Mouse (Mus musculus) stomach, embryonic 14.5 days (tissue): ENCODE results near the gene Xk. TPM values are rescaled to one million over a fixed set of nuclear protein-coding genes. Genes with fewer than 3 reads are reported as not detected.
"Not testable (repeated sequence)": the region's sequence is repeated elsewhere in the genome, so short reads cannot be mapped to it uniquely, and the experiment has no call there.

Source experiments
- ATAC-seq: fragments of 200-750 bp; cut with Nextera tagmentation; 2 replicates; pipeline ENCODE4 v1.8.0; 2017; ENCODE audit warnings: low read depth, moderate TSS enrichment; ENCODE audit not compliant: insufficient number of reproducible peaks, insufficient read depth, low FRiP score
- H3K27ac ChIP-seq: fragments of 300-500 bp; sonication (generic); 2 replicates; pipeline ENCODE4 v1.5.1; 2014; ENCODE audit warnings: mild to moderate bottlenecking, low read length, moderate library complexity, mixed read lengths
- H3K27me3 ChIP-seq: fragments of 300-500 bp; sonication (generic); 2 replicates; pipeline ENCODE4 v1.6.1; 2014; ENCODE audit warnings: low read length, control low read depth, mixed read lengths; ENCODE audit not compliant: control insufficient read depth, insufficient read depth
- H3K36me3 ChIP-seq: fragments of 300-500 bp; sonication (generic); 2 replicates; pipeline ENCODE4 v1.6.1; 2014; ENCODE audit warnings: mild to moderate bottlenecking, control low read depth, low read length, moderate library complexity, mixed read lengths; ENCODE audit not compliant: control insufficient read depth, insufficient read depth
- H3K4me1 ChIP-seq: fragments of 300-500 bp; sonication (generic); 2 replicates; pipeline ENCODE4 v1.6.1; 2014; ENCODE audit warnings: low read length, control low read depth, mixed read lengths; ENCODE audit not compliant: control insufficient read depth, insufficient read depth
- H3K4me2 ChIP-seq: fragments of 300-500 bp; sonication (generic); replicated peaks from 2 replicates; pipeline ENCODE4 v1.6.1; 2014; ENCODE audit warnings: low read depth, low read length, control low read depth
- H3K4me3 ChIP-seq: fragments of 300-500 bp; sonication (generic); 2 replicates; pipeline ENCODE4 v1.5.1; 2014; ENCODE audit warnings: low read depth, low read length, control low read depth
- H3K9ac ChIP-seq: fragments of 300-500 bp; sonication (generic); replicated peaks from 2 replicates; pipeline ENCODE4 v1.6.1; 2014; ENCODE audit warnings: low read depth, mild to moderate bottlenecking, control low read depth, low read length, moderate library complexity, mixed read lengths
- H3K9me3 ChIP-seq: fragments of 300-500 bp; sonication (generic); 2 replicates; pipeline ENCODE4 v1.6.1; 2016; ENCODE audit warnings: low read depth, low read length, control low read depth; ENCODE audit not compliant: control insufficient read depth
- WGBS: fragments of 180-500 bp; shearing (Covaris S2); extraction: QIAGEN DNeasy Blood & Tissue Kit; methylation state at CpG from one replicate; pipeline ENCODE4 v1.1.7; 2014; 5-methylcytosine and 5-hydroxymethylcytosine counted together
- polyA plus RNA-seq: library from polyadenylated mRNA; unstranded; fragments of >200 nt; fragmentation: Nextera tagmentation; extraction: Ambion mirVana; gene quantifications from 2 replicates; pipeline ENCODE4 v1.2.1, GENCODE M21; 2014

The Xk gene
- polyA plus RNA-seq, 1 experiment from 2014 or later = 4.1 TPM

DNA sequence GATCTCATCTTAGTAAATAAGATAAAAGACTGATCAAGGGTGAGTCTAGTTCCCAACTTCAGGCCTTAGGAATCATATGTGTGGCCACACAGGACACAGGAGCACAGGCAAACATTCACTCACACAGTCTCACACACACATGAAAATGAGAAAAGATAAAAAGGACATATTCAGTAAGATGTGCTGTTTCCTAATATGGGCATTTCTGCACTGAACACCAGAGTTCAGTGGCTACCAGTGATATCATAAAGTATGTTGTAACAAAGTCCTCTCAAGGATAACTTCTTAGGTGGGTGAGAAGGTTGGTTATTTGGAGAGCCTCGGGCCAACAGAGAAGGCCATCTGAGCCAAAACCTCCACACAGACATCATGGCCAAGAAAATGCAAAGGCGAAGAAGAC is 77.8 kb downstream of the Xk start, which contains the start of gene H2al1k:
Gene H2al1k (plus strand): TSS at position 301 of the 400 bp plus-strand sequence.
- no CpG with 5 or more reads among the region's 2 CpGs for WGBS
- ATAC-seq, H3K9ac ChIP-seq, H3K4me3 ChIP-seq, H3K4me1 ChIP-seq, H3K27me3 ChIP-seq, H3K27ac ChIP-seq, H3K4me2 ChIP-seq, H3K9me3 ChIP-seq, H3K36me3 ChIP-seq: not testable (repeated sequence)

Other genes starting within 250 kb of the Xk start
- not detected in 2 replicates for gene Fthl17e, start 239.3 kb upstream of the Xk start, polyA plus RNA-seq
- gene Fthl17f, start 209.7 kb upstream of the Xk start, polyA plus RNA-seq = not detected in 2 replicates
- gene 4930402K13Rik, start 168.2 kb upstream of the Xk start, polyA plus RNA-seq = not detected in 2 replicates
- 1.8 and 1.9 TPM in 2 replicates for gene Lancl3, start 72.9 kb upstream of the Xk start, polyA plus RNA-seq
- not detected in 2 replicates for gene Gm14862, start 15.9 kb upstream of the Xk start, polyA plus RNA-seq
- 1.1 TPM in 1 of 2 replicates, not detected in the other for gene H2al1m, start 11.0 kb downstream of the Xk start, polyA plus RNA-seq
- gene H2al1k, start 77.9 kb downstream of the Xk start, polyA plus RNA-seq = not detected in 2 replicates
- gene Cybb, start 215.0 kb downstream of the Xk start, polyA plus RNA-seq = 3.0 and 3.3 TPM in 2 replicates